Mouse (Mus musculus) hindbrain, embryonic 15.5 days (tissue): Measurements from ENCODE around the gene Crybb1. TPM values are rescaled to one million over a fixed set of nuclear protein-coding genes. Genes with fewer than 3 reads are reported as not detected.

Source experiments
- ATAC-seq: fragments of 200-750 bp; cut with Nextera tagmentation; 2 replicates; pipeline ENCODE4 v1.8.0; 2017; ENCODE audit warnings: low read depth, moderate number of reproducible peaks, moderate TSS enrichment; ENCODE audit not compliant: low FRiP score
- H3K27ac ChIP-seq: fragments of 300-500 bp; sonication (generic); replicated peaks from 2 replicates; pipeline ENCODE4 v1.5.1; 2015; ENCODE audit warnings: mild to moderate bottlenecking, inconsistent platforms
- H3K27me3 ChIP-seq: fragments of 300-500 bp; sonication (generic); 2 replicates; pipeline ENCODE4 v1.6.1; 2015; ENCODE audit warnings: control low read depth, inconsistent platforms
- H3K36me3 ChIP-seq: fragments of 300-500 bp; sonication (generic); 2 replicates; pipeline ENCODE4 v1.6.1; 2015; ENCODE audit warnings: control low read depth, inconsistent platforms
- H3K4me1 ChIP-seq: fragments of 300-500 bp; sonication (generic); replicated peaks from 2 replicates; pipeline ENCODE4 v1.6.1; 2015; ENCODE audit warnings: control low read depth, inconsistent platforms
- H3K4me2 ChIP-seq: fragments of 300-500 bp; sonication (generic); 2 replicates; pipeline ENCODE4 v1.6.1; 2015; ENCODE audit warnings: moderate library complexity, mild to moderate bottlenecking, inconsistent platforms
- H3K4me3 ChIP-seq: fragments of 300-500 bp; sonication (generic); 2 replicates; pipeline ENCODE4 v1.5.1; 2015; ENCODE audit warnings: mild to moderate bottlenecking, inconsistent platforms
- H3K9ac ChIP-seq: fragments of 300-500 bp; sonication (generic); 2 replicates; pipeline ENCODE4 v1.6.1; 2015; ENCODE audit warnings: inconsistent platforms
- H3K9me3 ChIP-seq: fragments of 300-500 bp; sonication (generic); 2 replicates; pipeline ENCODE4 v1.6.1; 2016; ENCODE audit warnings: control low read depth, inconsistent platforms
- WGBS: fragments of 180-500 bp; shearing (Covaris S2); methylation state at CpG from one replicate; pipeline ENCODE4 v1.1.7; 2015; 5-methylcytosine and 5-hydroxymethylcytosine counted together
- polyA plus RNA-seq: library from polyadenylated mRNA; unstranded; fragments of >200 nt; fragmentation: Nextera tagmentation; extraction: Ambion mirVana; gene quantifications from 2 replicates; pipeline ENCODE4 v1.2.1, GENCODE M21; 2015

Gene Crybb1
- polyA plus RNA-seq, 1 experiment from 2014 or later = 5.3 TPM

DNA sequence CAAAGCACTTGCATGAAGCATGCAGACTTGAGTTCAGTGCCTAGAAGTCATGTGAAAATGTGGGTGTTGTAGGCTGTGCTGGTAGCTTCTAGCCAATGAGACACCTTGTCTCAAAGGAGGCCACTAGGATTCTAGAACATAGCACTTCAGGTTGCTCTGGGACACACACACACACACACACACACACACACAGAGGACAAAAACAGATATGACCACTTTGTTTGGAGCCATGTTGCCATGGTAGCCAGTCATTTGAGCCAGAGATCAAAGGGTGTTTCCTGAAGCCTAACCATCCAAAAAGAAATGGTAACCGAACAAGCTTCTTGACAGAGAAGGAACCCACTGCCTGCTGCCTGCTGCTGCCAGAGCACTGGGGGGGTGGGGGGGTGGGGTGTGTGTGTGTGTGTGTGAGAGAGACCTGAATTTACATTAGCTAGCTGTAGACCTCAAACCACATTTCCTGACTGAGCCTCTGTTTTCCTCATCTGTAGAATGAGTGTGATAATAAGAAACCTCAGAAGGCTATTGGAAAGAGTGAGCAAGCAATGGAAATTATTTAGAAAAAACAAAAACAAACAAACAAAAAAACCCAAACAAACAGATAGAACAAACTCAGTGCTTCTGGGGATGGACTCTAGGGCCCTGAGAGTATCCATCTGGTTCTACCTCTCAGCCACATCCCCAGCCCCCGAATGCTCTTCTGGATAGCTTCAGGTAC is 18.3 kb downstream of the Crybb1 start:
- Histone ChIP-seq H3K36me3 (no peaks in the 10 kb centered on the region), H3K27ac (no peak overlapping the region), H3K4me3 (no peak overlapping the region), H3K4me2 (no peak overlapping the region), H3K27me3 (no peaks in the 10 kb centered on the region), H3K9ac (no peak overlapping the region), H3K9me3 (no peaks in the 10 kb centered on the region), H3K4me1 (peaks cover 32% of the 10 kb centered on the region)
- 45% methylated on average over 2 of the region's 2 CpGs for WGBS
- no peak for ATAC-seq

DNA sequence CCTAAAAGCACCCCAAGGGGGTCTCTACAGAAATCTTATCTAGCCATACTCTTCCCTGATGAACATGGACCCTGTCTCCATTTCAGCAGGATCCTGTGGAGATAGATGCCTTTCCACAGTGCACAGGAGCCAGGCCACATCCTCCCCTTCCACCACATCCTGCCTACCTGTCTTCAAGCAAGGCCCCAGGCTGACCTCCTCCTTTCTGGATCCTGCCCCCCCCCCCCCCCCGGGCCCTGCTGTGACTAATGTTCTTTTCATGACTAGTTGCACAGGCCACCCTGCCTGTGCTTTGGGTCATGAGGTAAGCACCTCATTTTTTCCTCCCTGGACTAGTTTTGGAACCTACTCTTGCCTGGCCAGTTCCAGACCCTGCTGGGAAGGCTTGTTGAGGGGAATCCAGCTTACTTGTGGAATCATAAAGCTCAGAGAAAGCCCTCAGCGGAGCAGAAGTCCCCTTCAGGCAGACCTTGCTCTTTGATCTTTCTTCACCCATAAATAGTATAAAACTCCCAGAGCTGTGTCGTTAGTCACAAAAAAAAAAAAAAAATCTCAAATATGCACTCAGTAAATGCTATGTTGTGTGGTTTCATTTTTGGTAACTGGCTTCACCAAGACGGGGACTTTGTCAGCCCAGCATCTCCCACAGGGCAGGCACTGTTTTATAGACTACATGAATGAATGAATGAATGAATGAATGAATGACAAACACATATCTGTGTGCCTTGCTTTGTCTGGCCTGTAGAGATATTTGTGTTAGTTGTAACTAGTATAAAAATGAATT is 19.6 kb downstream of the Crybb1 start:
- peak overlapping the region; percentile 83; the same call in 1 of the 2 replicates for H3K27ac ChIP-seq
- no peaks in the 10 kb centered on the region for H3K27me3 ChIP-seq
- no peaks in the 10 kb centered on the region for H3K36me3 ChIP-seq
- no peaks in the 10 kb centered on the region for H3K9me3 ChIP-seq
- H3K4me1 ChIP-seq = peaks cover 32% of the 10 kb centered on the region
- H3K4me2 ChIP-seq = peak overlapping the region; percentile 85
- H3K4me3 ChIP-seq = peak overlapping the region; percentile 52; the same call in 1 of the 2 replicates
- 61% methylated on average over 4 of the region's 4 CpGs for WGBS
- ATAC-seq = no peak
- H3K9ac ChIP-seq = no peak overlapping the region; the same call in 1 of the 2 replicates

DNA sequence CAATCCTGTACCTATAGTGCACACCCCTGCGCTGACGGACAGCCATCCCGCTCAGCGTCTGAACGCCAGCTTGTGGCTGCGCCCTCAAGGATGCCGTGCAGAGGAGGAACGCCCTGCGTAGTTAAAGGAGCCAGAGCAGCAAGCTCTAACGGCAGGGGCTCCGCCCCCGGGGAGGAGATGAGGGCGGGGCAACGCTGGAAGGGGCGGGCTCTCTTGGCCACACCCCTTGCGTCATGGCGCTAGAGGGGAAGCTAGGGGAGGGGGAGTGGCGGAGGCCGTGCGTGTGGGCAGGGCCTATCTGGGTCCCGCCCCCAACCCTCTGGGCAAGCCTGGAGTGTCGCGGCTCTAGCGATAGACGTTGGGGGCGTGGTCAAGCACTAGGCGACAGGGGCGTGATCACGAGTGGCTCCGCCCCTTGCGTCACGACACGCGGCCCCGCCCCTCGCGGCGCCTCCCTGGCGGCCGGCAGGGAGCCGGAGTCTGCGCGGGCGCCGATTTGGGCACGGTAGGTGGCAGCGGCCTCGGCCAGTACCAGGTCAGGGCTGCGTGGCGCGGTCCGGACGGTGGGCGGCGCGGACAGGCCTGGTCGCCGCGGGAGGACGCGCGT is 20.8 kb downstream of the Crybb1 start, which contains the start of gene Tpst2:
Gene Tpst2 (plus strand): TSS at position 425 of the 607 bp plus-strand sequence.
- peaks cover 21% of the 10 kb centered on the region for H3K4me1 ChIP-seq
- peak within 1 kb of the TSS; percentile 52 for H3K4me3 ChIP-seq
- H3K27me3 ChIP-seq = no peaks in the 10 kb centered on the region
- H3K4me2 ChIP-seq = peak within 1 kb of the TSS; percentile 85
- H3K36me3 ChIP-seq = no peaks in the 10 kb centered on the region
- no peaks in the 10 kb centered on the region for H3K9me3 ChIP-seq
- under 1% methylated on average over 56 of the region's 62 CpGs for WGBS
- ATAC-seq = peak; percentile 94
- peak within 1 kb of the TSS; percentile 62 for H3K9ac ChIP-seq
- peak within 1 kb of the TSS; percentile 83 for H3K27ac ChIP-seq

DNA sequence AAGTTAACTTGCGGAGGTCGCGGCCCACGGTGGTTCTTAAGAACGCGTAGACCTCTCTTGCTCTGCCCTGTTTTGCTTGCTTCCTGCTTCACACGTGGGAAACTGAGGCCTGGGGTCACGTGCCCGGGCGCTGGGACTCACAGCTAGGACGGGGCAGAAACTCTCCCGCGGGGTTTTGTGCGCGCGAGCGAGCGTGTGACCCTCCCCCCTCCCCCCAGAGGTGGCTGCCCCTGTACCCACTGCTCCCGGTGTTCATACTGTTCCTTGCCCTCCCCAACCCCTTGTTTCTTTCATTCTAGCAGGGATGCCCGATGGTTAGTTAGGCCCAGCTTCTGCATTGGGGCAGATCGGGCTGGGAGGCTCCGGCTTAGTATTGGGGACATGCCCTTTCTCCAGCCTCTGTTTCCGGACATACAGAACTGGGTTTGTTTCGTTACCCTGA is 21.3 kb downstream of the Crybb1 start:
- Histone ChIP-seq H3K4me2 (peak overlapping the region; percentile 85), H3K4me1 (peaks cover 19% of the 10 kb centered on the region), H3K4me3 (peak overlapping the region; percentile 52), H3K9ac (peak overlapping the region; percentile 56), H3K36me3 (no peaks in the 10 kb centered on the region), H3K9me3 (no peaks in the 10 kb centered on the region), H3K27me3 (no peaks in the 10 kb centered on the region), H3K27ac (peak overlapping the region; percentile 61)
- ATAC-seq = peak; percentile 17
- under 1% methylated on average over 24 of the region's 24 CpGs for WGBS

DNA sequence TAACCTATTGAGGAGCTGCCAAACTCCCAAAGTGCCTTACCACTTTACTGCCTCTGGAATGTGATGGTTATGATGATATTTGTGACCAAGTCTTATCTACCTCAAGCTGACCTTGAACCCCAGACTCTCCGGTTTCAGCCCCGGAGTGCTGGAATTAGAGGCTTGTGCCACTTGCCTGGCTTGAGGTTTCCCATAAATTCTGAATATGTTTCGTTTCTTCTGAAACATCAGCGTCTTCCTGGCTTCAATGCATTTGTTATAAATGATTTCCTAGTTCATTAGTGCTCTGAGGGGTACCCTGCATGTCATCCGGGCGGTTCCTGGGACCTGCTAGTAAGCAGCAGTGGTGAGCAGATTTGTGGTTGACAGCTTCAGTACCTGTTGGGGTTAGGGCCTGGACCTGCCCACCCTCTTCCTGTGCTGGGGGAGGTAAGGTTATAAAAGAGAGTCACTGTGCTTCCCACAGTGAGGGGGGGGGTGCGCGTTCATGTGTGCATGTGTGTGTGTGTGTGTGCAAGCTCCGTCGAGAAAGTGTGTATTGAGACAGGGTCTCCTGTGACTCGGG is 22.4 kb downstream of the Crybb1 start:
- no peak overlapping the region for H3K9ac ChIP-seq
- H3K27ac ChIP-seq = no peak overlapping the region
- H3K36me3 ChIP-seq = no peaks in the 10 kb centered on the region
- WGBS = 85% methylated on average over 11 of the region's 11 CpGs
- H3K4me3 ChIP-seq = no peak overlapping the region
- peaks cover 22% of the 10 kb centered on the region for H3K4me1 ChIP-seq
- H3K27me3 ChIP-seq = no peaks in the 10 kb centered on the region
- H3K9me3 ChIP-seq = no peaks in the 10 kb centered on the region
- no peak for ATAC-seq
- peak overlapping the region; percentile 85 for H3K4me2 ChIP-seq

DNA sequence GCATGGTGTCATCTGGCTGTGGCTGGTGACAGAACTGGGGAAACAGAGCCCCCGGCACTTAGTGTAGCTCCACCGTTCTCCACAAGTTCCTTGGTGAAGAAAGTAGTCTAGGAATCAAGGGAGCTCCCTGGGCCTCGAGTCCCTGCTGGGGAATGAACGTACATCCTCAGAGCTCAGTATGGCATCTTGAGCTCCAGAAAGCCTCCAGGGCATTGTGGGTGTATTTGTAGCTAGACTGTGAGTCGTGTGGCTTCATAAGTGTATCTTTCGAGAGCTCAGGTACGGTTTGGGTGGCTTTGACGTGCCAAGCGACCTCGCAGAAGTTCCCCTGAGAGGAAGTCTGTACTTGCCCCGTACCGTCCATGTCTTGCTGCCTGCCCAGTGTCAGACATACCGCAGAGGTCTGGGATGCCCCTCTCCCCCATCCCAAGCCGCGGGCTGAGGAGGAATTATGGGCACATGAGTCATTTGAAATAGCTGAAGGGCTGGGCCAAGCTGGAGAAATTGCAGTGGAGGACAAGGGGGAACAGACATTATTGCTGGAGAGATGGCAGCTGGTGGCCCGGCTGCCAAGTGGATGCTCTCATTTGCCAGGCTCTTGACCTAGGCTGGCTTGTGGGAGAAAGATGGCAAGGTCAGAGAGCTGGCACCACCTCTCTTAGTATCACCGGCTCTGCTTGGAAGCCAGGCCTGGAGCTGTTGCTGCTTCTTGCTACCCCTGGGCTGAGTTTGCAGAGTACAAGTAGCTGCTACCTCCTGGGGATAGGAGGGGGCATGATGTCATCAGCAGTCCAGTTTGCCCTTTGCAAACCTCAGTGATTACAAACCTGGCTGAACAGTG is 23.8 kb downstream of the Crybb1 start:
- Histone ChIP-seq H3K27ac (no peak overlapping the region), H3K4me3 (no peak overlapping the region), H3K36me3 (no peaks in the 10 kb centered on the region), H3K9me3 (no peaks in the 10 kb centered on the region), H3K4me2 (no peak overlapping the region), H3K27me3 (no peaks in the 10 kb centered on the region), H3K4me1 (peaks cover 22% of the 10 kb centered on the region), H3K9ac (no peak overlapping the region)
- 90% methylated on average over 17 of the region's 17 CpGs for WGBS
- ATAC-seq = no peak

DNA sequence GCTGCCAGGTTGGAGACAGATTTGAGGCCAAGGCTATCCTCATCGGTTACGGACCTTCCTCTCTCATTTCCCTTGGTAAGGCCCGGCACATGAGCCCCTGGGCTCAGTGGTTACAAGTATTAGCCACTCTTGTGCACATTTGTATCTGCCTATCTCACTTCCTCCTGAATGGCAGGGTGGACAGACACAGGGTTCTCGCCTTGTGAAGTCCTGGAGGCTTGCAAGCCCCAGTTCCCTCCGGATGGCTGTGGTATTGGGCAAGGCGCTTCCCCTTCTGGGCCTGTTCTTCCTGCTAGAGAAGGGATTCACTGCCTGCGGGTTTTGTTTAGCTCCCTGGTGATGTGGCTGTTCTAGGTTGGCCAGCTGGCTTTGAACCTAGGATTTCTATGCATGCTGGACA is 24.5 kb downstream of the Crybb1 start:
- no peaks in the 10 kb centered on the region for H3K9me3 ChIP-seq
- H3K4me2 ChIP-seq = no peak overlapping the region
- H3K4me1 ChIP-seq = peaks cover 22% of the 10 kb centered on the region
- H3K27ac ChIP-seq = no peak overlapping the region
- ATAC-seq = no peak
- no peaks in the 10 kb centered on the region for H3K36me3 ChIP-seq
- no peak overlapping the region; the same call in 1 of the 2 replicates for H3K9ac ChIP-seq
- H3K27me3 ChIP-seq = no peaks in the 10 kb centered on the region
- H3K4me3 ChIP-seq = no peak overlapping the region
- 85% methylated on average over 7 of the region's 7 CpGs for WGBS

DNA sequence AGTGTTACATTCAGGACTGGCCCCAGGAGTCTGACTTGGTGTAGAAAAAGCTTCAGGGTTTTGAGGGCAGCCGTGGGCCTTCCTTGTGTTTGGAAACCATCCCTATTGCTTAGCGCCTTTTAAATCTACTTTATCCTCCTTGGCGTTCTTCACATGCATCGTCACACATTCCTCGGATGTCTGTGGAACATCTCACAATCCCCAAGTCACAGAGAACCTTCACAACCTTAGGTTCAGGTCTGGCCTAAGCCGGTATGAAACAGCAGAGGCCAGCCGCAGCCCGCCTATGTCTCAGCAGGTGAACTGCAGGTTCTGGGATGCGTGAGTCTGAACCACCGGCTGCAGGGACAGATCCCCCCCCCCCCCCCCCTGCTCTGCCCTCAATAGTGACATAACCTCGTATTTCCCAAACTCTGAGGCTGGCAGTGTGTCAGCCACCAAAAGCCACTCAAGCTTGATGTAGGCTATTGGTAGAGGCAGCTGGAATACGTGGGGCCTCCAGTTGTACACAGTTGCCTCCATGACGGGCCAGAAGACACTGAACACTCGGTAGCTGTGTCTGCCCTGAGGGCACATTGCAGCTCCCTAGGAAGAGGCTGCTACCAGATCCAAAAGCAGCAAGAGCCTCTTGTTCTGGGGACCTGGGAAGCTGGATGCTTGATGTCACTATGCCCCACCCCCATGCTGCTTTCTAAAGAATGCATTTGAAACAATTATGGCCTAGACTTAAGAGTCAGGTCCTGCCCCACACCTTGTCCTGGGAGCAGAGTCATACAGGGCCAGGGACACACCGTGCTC is 25.4 kb downstream of the Crybb1 start:
- 58% methylated on average over 15 of the region's 15 CpGs for WGBS
- no peak for ATAC-seq
- peaks cover 17% of the 10 kb centered on the region for H3K4me1 ChIP-seq
- H3K27me3 ChIP-seq = no peaks in the 10 kb centered on the region
- H3K9me3 ChIP-seq = no peaks in the 10 kb centered on the region
- no peaks in the 10 kb centered on the region for H3K36me3 ChIP-seq
- no peak overlapping the region for H3K9ac ChIP-seq
- no peak overlapping the region for H3K4me2 ChIP-seq
- no peak overlapping the region for H3K4me3 ChIP-seq
- H3K27ac ChIP-seq = no peak overlapping the region

DNA sequence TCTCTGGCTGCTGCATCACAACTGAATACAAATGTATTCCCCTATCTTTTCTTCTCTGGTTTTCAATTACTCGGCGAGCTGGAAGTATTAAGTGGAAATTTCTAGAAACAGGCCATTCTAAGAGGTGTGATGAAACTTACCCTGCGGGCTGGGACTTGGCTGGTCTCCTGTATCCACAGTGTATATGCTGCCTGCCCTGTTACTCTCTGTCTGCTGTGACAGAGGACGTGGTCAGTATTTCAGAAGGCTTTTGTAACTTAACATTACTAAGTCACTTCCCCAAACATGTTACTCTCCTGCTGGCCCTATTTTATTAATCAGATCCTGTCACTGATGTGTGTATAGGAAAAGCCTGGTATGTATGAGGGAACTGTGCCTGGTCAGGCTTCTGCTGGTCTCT is 26.1 kb downstream of the Crybb1 start:
- no peaks in the 10 kb centered on the region for H3K36me3 ChIP-seq
- peaks cover 17% of the 10 kb centered on the region for H3K4me1 ChIP-seq
- no peak overlapping the region for H3K9ac ChIP-seq
- H3K4me3 ChIP-seq = no peak overlapping the region
- no peaks in the 10 kb centered on the region for H3K9me3 ChIP-seq
- ATAC-seq = no peak
- 82% methylated on average over 4 of the region's 4 CpGs for WGBS
- H3K27ac ChIP-seq = no peak overlapping the region
- H3K27me3 ChIP-seq = no peaks in the 10 kb centered on the region
- no peak overlapping the region for H3K4me2 ChIP-seq

DNA sequence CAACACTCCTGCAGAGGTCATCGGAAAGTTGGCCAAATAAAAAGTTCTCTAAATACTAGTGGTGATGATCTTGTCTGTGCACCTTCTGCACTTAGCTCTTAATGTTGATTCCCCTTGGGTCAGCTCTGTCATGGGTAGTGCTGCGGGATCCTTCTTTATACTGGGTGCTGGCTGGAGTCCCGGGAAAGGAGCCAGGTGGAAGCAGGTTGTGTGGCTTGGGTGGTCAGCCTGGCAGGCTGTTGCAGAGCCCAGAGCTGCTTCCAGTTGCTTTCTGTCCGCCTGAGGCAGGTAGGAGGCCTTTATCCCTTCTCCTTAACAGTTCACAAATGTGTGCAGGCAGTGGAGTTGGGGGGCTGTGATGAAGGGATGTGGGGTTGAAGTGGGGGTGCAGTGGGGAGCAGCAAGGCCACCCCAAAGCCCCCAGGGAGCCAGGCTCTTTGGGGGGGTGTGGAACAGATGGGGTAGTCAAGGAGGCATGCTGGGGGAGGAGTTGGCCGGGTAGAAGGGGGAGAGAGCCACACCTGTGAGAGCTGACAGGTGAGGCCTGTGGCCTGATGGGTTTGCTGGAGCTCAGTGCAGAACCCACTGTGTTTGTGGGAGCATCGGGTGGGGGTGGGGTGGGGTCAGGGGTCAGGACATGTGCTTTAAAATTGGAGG is 26.6 kb downstream of the Crybb1 start:
- Histone ChIP-seq H3K27ac (no peak overlapping the region), H3K4me1 (peaks cover 13% of the 10 kb centered on the region), H3K4me2 (no peak overlapping the region), H3K36me3 (no peaks in the 10 kb centered on the region), H3K4me3 (no peak overlapping the region), H3K9ac (no peak overlapping the region), H3K9me3 (no peaks in the 10 kb centered on the region), H3K27me3 (no peaks in the 10 kb centered on the region)
- ATAC-seq = no peak
- WGBS = 68% methylated on average over 6 of the region's 6 CpGs
